Mouse (Mus musculus): Measurements from ENCODE around the gene Tmem206.
A peak's percentile ranks its signal among the peaks of the same experiment; 100 is the strongest.

DNA sequence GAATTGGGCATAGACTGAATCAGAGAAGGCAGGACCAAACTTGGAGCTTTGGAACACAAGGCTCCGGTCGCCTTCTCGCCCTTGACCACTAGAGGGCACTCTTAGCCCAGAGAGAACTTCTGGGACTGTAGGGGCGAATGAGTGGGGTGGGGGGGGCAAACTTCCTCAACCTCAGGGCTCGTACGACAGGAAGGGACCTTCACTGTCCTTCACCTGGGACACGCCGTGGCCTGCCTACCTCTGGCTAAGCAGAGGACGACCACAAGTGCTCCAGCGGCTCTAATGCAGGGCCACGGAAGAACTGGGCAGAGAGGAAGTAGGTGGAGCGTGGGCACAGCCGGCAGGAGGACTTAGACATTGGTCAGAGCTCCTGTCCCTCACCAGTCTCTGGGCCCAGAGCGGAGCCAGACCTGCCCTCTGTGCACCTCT is 13.2 kb upstream of the Tmem206 start:
- TF ChIP-seq CTCF (IDR thresholded peaks at IDR 0.05; ENCODE audit: insufficient read depth, low read depth, low read length) (peak; percentile 73), POLR2A (IDR thresholded peaks at IDR 0.05; ENCODE audit: insufficient read depth, low read depth, low read length) (no peak)

Measured in olfactory bulb, adult 2 months (tissue).